Mouse (Mus musculus) heart, adult 11 months (tissue): ENCODE measurements at regions not wholly inside any gene's neighbourhood (a gene's known extent, or its start where the extent isn't known, plus 50 kb on each side); places are given as distances from the start of the nearest gene placed in this dataset.
A peak's percentile ranks its signal among the peaks of the same experiment; 100 is the strongest.

Experiments used
- DNase-seq: peaks from one replicate; pipeline ENCODE4 v3.0.0; 2022

GRCm38 (mm10) chr6:67113686-67114278 lies 76.5 kb upstream of the Gadd45a start:
- DNase-seq = peak; percentile 85

GRCm38 (mm10) chr6:67113261-67113660 lies 76.0 kb upstream of the Gadd45a start:
- DNase-seq = no peak

- DNase-seq = peak; percentile 55
Observed at GRCm38 (mm10) chr6:67112311-67112710, 75.1 kb upstream of the Gadd45a start.

- peak; percentile 57 for DNase-seq
Observed at GRCm38 (mm10) chr6:67111581-67111980, 74.3 kb upstream of the Gadd45a start.

- DNase-seq = peak; percentile 85
Observed at GRCm38 (mm10) chr6:67110391-67110790, 73.1 kb upstream of the Gadd45a start.

- peak; percentile 59 for DNase-seq
Observed at GRCm38 (mm10) chr6:67109774-67110173, 72.5 kb upstream of the Gadd45a start.

GRCm38 (mm10) chr6:67107517-67107916 lies 70.3 kb upstream of the Gadd45a start:
- DNase-seq = peak; percentile 76

- peak; percentile 88 for DNase-seq
Observed at GRCm38 (mm10) chr6:67106493-67106892, 69.2 kb upstream of the Gadd45a start.

- DNase-seq = peak; percentile 53
Observed at GRCm38 (mm10) chr6:67105386-67105785, 68.1 kb upstream of the Gadd45a start.

GRCm38 (mm10) chr6:67104205-67104604 lies 66.9 kb upstream of the Gadd45a start:
- DNase-seq = peak; percentile 5

- peak; percentile 98 for DNase-seq
Observed at GRCm38 (mm10) chr6:67102541-67103134, 65.4 kb upstream of the Gadd45a start.

- DNase-seq = peak; percentile 91
Observed at GRCm38 (mm10) chr6:67102014-67102413, 64.8 kb upstream of the Gadd45a start.

GRCm38 (mm10) chr6:67094426-67094825 lies 57.2 kb upstream of the Gadd45a start:
- DNase-seq = no peak

- DNase-seq = no peak
Observed at GRCm38 (mm10) chr6:67093128-67093527, 55.9 kb upstream of the Gadd45a start.

GRCm38 (mm10) chr6:67090150-67090549 lies 52.9 kb upstream of the Gadd45a start:
- DNase-seq = peak; percentile 68

GRCm38 (mm10) chr6:67089530-67090140 lies 52.4 kb upstream of the Gadd45a start:
- DNase-seq = peak; percentile 8

GRCm38 (mm10) chr6:67088741-67089455 lies 51.6 kb upstream of the Gadd45a start:
- DNase-seq = peak; percentile 77

GRCm38 (mm10) chr6:67087837-67088440 lies 50.7 kb upstream of the Gadd45a start:
- peak; percentile 90 for DNase-seq

GRCm38 (mm10) chr6:67087393-67087792 lies 50.1 kb upstream of the Gadd45a start:
- peak; percentile 64 for DNase-seq
